Mouse (Mus musculus) natural killer cell, adult 2 months (primary cell): Measurements from ENCODE around the gene Tmed8.
A peak's percentile ranks its signal among the peaks of the same experiment; 100 is the strongest.
"Not testable (repeated sequence)": the region's sequence is repeated elsewhere in the genome, so short reads cannot be mapped to it uniquely, and the experiment has no call there.

ENCODE experiments used
- DNase-seq, 2 experiments: peaks; one replicate each; pipeline ENCODE4 v3.0.0; 2022; ENCODE audit warnings: low spot score in 2 of 2

The Tmed8 gene

DNA sequence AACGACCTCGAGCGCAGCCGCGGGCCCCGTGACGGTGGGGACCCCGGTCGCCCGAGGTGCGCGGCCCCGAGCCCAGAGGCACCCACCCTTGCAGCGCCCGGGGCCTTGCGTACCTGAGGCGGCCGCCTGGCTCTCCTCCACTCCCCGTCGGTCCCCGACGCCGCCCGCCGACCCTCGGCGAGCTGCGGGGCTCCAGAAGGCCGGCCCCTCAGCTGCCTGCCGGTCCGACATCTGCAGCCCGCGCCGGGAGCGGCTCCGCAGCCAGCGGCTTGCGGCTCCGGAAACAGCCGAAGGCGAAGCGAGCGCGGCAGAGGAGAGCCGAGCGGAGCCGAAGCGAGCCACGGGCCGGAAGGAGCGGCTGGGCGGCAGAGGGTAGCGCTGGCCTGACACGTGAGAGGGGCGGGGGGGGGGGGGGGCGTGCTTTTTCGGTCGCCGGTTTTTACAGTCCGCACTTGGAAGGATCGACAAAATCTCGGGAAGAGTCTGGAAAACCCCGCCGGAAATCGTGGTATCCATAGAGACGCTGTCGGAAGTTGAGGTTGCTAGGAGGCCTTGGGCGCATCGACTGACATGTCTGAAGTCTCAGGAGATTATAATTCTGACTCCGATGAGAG is at the start of gene Tmed8:
Tmed8 (minus strand) TSS at position 482 of the 614 bp plus-strand sequence.
- peak; percentile 62 to 78 for DNase-seq

DNA sequence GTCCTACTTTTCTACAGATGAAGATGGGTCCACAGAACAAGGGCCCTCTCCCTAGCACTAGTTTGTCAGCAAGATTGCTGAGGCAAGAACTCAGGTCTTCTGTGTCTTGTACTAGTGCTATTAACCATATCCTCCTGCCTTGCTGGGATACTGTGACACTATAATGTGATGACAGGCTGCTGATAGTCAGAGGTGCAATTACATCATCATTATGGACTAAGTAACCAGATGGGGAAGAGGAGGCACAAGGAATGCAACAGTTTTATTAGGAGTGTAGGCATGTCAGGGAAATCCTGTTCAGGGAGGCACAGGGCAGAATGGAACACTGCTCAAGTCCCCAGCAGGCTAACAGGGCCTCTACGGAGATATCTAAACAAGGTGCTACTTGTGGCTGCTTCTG is 38.4 kb upstream of the Tmed8 start, which contains the start of gene Noxred1:
Noxred1 (minus strand) TSS at position 101 of the 400 bp plus-strand sequence.
- DNase-seq, result no peak

DNA sequence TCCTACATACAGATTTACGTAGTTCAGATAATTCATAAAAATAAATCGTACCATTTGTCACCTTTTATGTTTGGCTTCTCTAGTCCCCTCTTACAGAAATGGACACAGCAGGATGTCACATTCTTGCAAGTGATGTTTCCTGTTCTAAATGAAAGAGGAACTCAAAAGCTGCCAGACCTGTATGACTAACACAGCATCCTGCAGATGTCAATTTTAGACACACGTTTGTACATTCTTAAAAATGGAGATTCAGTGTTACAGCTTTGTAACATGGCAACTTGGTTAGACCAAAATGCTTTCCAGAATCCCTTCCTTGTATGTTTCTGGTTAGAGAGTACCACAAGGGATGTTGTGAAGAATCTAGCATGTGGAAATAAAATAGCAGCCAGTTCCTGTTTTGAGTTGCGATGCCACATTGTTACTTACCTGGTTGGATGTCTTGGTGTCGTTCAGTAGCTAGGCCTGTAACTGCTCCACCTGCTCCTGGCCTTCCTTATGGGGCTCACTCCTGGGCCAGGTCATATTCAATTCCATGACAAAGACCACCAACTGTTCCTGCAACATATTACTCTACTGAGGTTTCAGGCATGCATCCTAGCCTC is 36.7 kb upstream of the Tmed8 start:
- DNase-seq, result peak in 1 of 2 experiments; percentile 37

DNA sequence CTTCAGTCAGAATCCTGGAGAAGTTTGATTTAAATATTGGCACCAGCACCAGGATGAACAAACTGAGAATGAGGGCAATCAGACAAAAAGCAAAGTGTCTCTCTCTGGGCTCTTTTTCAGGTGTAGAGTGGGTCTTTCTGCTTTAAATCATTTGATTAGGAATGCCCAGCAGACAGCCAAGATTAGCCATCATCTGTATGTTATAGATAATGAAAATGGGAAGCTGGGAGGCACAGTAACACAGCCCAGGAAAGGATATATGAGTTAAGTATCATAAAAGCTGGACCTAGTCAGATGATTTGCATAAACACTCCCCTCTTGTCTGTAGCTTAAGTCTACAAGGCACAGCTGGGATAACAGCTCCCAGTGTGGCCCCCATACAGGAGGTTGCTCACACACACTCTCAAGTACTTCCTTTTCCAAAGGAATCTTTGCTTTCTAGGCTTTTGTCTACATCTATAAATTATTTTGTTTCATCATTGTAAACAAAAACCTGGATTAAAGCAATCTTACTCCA is 30.2 kb upstream of the Tmed8 start:
- DNase-seq, result no peak

DNA sequence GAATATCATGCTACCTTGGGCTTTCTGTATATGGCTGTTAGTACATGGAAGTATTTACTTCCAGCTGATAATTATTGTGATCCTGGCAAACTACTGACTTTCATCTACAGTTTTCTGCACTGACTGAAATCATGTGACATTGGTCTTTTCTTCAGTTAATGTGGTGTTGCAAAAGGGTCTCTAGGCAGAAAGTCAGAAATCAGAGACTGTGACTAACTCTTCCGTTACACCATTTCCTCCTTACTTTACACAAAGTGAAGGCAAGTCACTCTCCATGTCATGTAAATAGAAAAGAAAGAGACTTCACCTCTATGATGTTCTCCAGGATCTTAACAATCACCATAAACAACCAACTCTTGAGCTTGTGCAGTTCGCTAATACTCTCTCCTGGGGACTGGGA is 29.4 kb upstream of the Tmed8 start:
- DNase-seq, result no peak

DNA sequence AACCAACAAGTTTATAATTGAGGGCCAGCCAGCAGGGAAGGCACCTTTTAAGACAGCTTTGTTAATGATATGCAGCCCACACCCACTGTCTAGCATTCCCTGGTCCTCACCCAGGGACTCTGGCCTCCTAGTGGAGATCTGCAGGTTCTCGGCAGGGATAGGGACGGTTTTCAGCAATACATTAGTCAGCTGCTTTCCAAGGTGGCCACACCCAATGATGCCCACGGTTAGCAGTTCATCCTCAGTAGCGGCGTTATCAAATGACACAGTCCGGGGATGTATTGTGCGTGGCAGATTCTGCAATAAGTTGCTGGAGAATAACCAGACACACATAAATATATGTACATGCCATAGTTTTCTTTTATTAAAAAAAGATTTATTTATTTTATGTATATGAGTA is 26.5 kb upstream of the Tmed8 start:
- no peak for DNase-seq

DNA sequence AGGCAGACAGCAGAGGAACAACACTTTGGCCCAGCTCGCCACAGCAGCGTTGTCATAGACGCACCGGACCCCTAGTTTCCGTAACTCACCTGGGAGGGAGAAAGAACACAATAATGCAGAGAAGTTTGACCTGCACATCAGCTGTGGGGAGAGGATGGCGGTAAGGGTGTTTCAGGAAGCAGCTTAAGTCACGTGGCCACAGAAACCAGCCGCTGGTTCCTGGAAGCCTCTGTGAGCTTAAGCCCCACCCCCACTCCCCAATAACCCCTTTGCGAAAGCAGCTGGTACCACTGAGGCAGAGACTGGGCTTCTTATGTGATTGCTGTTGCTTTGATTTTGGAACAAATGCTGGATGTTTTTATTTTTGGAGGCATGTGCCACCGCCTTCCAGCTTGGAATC is 24.7 kb upstream of the Tmed8 start:
- DNase-seq, result no peak

DNA sequence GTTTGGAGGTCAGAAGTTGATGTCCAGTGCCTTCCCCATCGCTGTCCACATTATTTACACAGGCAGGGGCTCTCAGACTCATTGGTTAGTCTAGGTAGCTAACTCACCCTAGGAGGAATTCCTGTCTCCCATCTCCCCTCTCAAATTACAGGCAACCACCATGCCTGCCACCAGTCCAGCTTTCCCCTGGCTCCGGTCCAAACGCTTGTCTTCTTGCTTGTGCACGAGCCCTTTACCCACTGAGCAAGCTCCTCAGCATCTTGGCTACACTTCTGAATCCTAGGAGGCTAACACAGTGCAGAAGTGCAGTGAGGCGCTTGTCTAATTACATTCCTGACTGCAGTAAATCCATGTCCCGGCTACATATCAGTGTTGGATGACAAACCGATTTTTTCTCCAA is 19.1 kb upstream of the Tmed8 start:
- DNase-seq, result no peak

DNA sequence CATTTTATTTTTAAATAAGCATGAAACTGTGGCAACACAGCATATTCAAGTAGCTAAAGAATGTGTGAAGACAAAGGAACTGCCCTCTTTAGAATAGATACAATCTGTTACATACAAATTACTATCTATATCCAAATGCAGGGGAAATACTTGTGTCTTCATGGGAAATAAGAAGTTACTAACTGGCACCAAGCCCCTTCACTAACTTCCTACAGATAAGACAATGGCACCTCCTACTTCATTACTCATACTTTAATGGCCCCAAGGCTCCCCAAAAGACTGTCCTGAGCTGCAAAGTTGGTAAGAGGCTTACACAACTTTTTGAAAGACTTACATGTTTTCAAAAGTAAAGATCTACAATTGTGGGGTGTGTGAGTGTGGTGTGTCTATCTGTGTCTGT is 17.3 kb upstream of the Tmed8 start:
- no peak for DNase-seq

DNA sequence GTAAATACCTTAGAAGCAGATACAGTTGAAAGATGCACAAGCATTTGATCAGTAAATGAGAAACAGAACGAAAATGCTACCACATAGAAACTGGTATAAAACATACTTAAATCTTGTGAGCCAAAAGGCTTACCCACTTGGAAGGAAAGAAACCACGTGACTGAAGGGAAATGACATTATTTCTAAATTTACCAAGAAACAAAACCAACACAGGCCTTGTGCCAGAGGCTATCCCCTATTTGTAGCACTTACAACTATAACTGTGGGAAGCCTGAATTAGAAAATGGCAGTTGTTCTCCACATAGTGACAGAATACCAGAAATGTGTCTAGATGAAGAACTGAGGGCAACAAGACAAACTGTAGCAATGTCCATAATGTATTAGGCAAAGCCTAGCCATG is 15.8 kb upstream of the Tmed8 start:
- DNase-seq, result no peak

DNA sequence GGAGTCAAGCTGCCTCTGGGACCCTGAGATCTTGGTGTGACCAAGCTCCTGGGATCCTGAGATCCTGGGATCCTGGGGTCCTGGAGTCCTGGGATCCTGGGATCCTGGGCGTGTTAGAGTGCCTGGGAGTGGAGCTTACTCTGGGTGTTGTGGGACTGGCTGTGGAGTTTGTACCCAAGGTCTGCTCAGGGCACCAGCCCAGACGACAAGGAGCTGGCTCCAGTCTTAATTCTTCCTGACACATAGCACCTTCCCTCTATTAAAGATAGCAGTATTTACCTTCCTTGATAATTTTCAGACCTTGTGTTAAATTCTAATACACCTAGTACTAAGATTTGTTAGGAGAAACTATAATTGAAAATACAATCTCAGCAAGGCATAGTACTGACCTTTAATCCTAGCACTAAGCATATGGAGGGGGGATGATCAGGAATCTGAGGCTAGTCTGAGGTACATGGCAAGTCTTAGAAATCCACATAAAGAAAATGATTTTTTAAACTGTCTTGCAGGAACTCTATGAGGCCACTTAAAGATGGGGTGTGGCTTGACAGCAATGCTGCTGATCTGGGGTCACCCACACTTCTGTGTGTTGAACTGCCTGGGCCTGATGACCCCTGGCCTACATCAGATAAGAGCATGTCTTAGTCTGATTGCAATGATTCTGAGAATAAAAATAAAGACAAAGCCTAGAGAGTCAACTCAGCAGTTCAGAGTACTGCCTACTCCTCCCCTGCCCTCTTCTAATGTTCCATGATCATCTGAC is 12.8 kb upstream of the Tmed8 start:
- DNase-seq, result no peak

DNA sequence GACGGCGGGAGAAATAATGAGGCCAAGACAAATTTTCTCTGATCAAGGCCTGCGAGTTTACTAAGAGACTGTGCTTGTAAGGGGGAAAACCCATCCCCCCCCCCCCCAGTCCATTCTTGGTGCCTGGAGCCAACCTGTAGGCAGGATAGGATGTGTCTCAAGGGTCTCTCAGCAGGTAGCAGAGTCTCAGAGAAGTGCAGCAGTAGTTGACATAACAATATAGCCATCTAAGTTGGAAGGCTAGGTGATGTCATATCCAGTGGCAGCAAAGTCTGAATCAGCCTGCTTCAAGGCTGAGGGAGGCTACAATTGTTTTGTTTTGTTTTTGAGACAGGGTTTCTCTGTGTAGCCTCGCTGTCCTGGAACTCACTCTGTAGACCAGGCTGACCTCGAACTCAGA is 5.5 kb upstream of the Tmed8 start:
- DNase-seq, result not testable (repeated sequence)

DNA sequence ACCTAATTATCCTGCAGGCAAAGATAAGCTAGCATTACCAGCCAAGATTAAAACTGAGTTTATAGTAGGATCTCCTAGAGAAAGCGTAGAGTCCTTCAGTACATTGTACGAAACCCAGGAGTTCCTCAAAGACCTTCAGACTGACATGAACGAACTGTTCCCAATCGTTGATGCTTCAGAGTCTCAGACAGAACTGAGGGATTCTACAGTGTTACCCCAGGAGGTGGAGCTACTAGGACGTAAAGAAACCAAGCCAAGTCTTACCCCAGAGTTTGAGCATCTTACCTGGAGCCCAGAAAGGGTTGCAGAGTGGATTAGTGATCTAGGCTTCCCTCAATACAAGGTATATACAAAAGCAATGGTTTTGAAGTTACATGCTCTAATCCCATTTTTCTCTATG is 1.4 kb upstream of the Tmed8 start:
- DNase-seq, result no peak

DNA sequence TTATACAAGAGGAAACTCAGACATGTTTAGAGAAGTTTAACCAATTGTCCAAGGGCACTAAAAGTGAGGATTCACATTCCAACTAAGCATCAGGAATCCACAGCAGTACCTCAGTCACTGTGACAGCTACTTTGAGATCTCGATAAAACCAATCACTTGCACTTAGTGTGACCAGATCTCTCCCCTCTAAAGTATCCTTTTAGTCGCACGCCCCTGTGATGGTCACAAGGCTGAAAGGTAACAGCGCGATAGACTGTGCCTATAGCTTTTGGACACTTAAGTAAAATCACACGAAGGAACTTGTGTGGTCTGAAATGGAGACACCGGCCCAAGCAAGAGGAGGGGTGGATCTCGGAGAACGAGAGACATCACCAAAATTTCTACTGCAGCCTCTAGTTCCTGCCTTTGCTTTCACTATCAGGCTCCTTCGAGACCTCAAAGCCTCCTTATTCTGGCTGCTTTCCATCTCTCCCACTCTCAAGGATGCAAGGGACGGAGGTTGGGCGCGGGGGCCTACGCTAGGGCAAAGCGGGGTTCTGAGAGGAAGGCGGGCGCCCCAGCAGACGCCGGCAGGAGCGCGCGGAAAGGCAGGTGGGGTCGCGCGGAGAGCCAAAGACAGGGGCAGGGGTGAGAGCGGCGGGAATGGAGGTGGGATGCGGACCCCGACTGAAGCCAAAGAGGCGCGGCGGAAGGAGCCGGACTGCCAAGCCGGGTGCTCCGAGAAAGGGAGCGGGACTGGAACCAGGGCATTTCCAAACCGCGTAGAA is 865 bp downstream of the Tmed8 start, which contains the start of gene Samd15:
Samd15 (plus strand) TSS at position 518 of the 767 bp plus-strand sequence.
- peak; percentile 2 to 24 for DNase-seq

DNA sequence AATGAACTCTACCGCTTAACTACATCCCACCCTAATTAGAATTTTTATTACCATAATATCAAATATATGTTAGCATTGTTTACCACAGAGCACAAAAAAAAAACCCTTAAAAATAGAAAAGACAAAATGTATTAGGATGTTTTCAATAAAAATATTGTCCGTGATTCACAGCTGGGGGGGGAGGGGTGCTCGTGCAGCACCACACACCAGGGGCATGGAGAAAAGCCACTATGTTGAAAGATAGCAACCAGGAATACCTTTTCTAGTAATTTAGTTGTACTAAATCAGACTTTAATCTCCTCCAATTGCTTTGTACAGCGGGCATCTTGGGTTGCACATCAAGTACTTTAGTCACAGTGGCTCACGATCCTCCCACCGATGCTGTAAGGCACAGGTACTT is 1.5 kb downstream of the Tmed8 start:
- DNase-seq, result no peak

DNA sequence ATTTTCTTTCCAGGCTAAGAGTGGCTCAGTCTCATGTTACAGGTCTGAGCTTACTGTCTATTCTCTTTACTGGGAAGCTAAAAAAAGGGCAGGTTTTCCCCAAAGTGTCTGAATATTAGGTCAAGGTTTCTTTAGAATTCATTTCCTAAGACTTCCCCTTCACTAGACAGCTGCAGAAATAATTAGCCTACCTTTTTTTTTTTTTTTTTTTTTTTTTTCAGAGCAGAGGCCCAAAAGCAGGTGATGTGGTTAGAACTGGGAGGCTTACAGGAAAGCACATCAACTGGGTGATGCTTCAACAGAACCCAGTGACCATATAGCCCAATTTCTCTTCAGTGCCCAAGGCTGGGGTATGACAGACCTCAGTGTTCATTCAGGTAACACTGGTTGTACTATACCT is 3.9 kb downstream of the Tmed8 start:
- no peak for DNase-seq

DNA sequence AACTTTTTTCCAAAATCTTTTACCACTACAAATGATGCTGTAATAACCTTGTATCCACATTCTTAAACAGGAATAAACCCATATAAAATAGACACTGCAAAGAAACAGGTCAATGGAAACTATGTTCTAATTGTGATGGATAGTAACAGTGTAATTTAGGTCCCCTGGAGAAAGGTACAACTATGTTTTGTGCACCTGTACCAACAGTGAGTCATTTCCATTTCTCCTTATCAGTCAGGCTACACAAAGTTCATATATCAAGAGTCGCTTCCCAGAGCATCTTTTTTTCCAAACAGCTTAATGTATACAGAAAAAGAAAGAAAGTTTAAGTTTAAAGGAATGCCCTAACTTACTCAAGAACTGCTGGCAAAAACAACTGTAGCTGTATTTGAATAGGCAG is 5.2 kb downstream of the Tmed8 start:
- DNase-seq, result no peak

DNA sequence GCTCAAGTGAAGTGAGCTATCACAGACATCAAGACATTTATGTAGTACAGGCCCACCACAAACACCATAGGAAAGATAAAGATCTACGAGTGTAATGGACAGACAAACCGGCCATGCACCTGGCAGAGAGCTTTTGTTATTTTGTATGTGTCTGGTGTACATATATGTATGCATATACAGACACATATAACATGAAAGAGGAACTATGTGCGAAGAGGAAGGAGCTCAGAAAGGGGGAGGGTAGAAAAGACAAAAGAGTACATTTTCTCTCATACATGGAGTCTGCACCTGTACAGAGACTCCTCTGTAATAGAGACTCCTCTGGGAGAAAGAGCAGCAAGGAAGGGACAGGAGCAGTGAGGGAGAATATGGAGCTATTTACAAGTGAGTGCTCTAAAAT is 7.2 kb downstream of the Tmed8 start:
- DNase-seq, result peak in 1 of 2 experiments; percentile 7

DNA sequence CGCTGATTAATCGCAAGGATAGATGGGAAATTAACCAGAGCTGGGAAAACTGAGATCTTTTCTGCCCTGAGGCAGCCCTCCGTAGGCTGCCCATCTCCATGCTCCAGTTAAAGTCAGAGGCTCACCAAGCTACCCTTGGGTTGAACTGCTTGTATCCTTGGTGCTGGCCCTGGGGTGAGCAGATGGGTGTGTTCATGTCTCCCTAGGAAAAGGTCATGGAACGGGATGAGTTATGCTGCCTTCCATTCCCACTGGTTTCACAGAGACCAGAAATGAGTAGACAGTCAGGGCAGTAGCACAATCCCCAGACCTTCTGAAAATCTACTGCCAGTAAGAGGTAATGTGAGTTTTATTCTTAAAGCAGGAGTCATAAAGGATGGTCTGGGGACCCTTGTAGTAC is 22.6 kb downstream of the Tmed8 start:
- no peak for DNase-seq

DNA sequence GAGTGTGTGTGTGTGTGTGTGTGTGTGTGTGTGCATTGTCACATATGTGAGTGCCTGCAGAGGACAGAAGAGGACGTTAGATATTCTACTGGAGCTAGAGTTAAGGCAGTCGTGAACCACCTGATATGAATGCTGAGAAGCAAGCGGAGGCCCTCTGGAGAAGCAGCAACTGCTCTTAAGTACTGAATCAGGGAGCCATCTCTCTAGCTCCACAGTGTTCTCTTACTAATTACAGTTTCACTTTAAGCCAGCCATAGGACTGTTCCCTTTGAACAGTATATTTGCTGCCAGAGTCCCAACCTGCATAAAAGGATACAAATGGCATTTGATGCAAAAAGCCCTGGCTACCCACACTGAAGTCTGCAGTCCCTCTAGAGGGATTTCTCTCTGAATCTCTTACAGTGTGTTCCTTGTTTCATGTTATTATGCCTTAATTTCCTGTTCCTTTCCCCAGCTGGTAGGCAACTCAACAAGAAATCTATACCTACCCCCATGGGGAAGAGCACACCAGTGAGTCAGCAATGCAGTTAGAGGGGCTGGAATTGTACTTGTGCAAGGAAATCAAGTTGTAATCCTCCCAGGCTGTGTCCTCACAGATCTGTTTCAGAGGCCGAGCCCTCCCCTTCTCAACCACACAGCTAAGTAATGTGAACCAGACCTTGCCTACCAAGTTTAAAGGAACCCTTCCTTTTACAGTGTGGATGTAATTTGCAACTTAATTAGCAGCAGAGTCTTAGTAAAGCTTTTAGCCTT is 24.9 kb downstream of the Tmed8 start:
- no peak for DNase-seq

DNA sequence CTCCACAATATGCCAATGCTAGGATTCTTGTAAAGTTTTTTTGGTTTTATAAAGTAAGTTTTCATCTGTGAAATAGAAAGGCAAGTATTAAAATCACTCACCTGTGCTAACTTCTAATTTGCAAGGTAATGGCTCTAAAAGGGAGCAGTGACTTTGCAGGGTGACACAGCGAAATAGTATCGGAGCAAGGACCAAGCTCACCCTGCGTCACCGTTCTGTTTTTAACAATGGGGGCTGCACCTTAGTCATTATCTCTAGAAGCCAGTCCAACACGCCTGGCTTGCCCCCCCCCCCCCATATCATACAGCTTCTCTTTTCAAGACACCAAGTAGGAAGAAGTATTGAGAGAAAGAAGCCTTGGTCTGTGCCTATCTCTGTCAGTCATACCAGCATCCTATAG is 39.4 kb downstream of the Tmed8 start:
- no peak for DNase-seq
